Mouse (Mus musculus) layer of hippocampus, adult 2 months (tissue): ENCODE measurements around the gene Setd7. TPM values are rescaled to one million over a fixed set of nuclear protein-coding genes. Genes with fewer than 3 reads are reported as not detected.

ENCODE experiments used
- DNase-seq, 2 experiments: peaks; one replicate each; pipeline ENCODE4 v3.0.0; 2022; ENCODE audit warnings: low spot score in 2 of 2
- H3K27ac ChIP-seq: fragments of 200-600 bp; 2 replicates; pipeline ENCODE4 v1.8.1; 2022
- H3K4me3 ChIP-seq: fragments of 200-600 bp; 2 replicates; pipeline ENCODE4 v1.8.1; 2022; ENCODE audit warnings: mild to moderate bottlenecking
- CTCF ChIP-seq: fragments of 200-600 bp; conservative IDR thresholded peaks from 2 replicates; pipeline ENCODE4 v1.8.1; 2022; ENCODE audit warnings: antibody characterized with exemption, mild to moderate bottlenecking, moderate library complexity
- total RNA-seq, 2 experiments: library from RNA; stranded (reverse); gene quantifications; 2 replicates each; pipeline ENCODE4 v1.2.3; 2021

The Setd7 gene
- total RNA-seq, 2 experiments from 2014 or later = 138 to 144 TPM

- no peak for DNase-seq
- no peak overlapping the region for H3K4me3 ChIP-seq
- H3K27ac ChIP-seq = 0 out of 2 replicates have a peak overlapping the region, but pooled peaks have one; percentile 78
- TF ChIP-seq CTCF = no peak
Measured at GRCm38 (mm10) chr3:51552197-51552596, 8.5 kb downstream of the Setd7 start.

- DNase-seq = peak in 1 of 2 experiments; percentile 28
- no peak for TF ChIP-seq CTCF
- no peak overlapping the region for H3K27ac ChIP-seq
- no peak overlapping the region for H3K4me3 ChIP-seq
Measured at GRCm38 (mm10) chr3:51548987-51549579, 11.6 kb downstream of the Setd7 start.

- Histone ChIP-seq H3K4me3 (no peak overlapping the region), H3K27ac (no peak overlapping the region)
- no peak for DNase-seq
- no peak for TF ChIP-seq CTCF
Measured at GRCm38 (mm10) chr3:51547577-51547976, 13.1 kb downstream of the Setd7 start.

- no peak overlapping the region for H3K4me3 ChIP-seq
- peak overlapping the region; percentile 2; the same call in 1 of the 2 replicates for H3K27ac ChIP-seq
- no peak for TF ChIP-seq CTCF
- no peak for DNase-seq
Measured at GRCm38 (mm10) chr3:51544442-51545128, 16.1 kb downstream of the Setd7 start.

- DNase-seq = no peak
- H3K27ac ChIP-seq = no peak overlapping the region
- no peak overlapping the region for H3K4me3 ChIP-seq
- no peak for TF ChIP-seq CTCF
Measured at GRCm38 (mm10) chr3:51540659-51541058, 20.0 kb downstream of the Setd7 start.

GRCm38 (mm10) chr3:51539567-51540408, 20.9 kb downstream of the Setd7 start:
- DNase-seq = peak; percentile 33 to 81
- H3K4me3 ChIP-seq = no peak overlapping the region
- 0 out of 2 replicates have a peak overlapping the region, but pooled peaks have one; percentile 18 for H3K27ac ChIP-seq
- peak; percentile 86 for TF ChIP-seq CTCF

- TF ChIP-seq CTCF = no peak
- Histone ChIP-seq H3K4me3 (no peak overlapping the region), H3K27ac (no peak overlapping the region)
- DNase-seq = no peak
Measured at GRCm38 (mm10) chr3:51534013-51534412, 26.7 kb downstream of the Setd7 start.

- no peak for TF ChIP-seq CTCF
- H3K4me3 ChIP-seq = no peak overlapping the region
- no peak for DNase-seq
- no peak overlapping the region for H3K27ac ChIP-seq
Measured at GRCm38 (mm10) chr3:51533573-51533972, 27.1 kb downstream of the Setd7 start.

- DNase-seq = no peak
- TF ChIP-seq CTCF = no peak
- Histone ChIP-seq H3K4me3 (no peak overlapping the region), H3K27ac (peak overlapping the region; percentile 77)
Measured at GRCm38 (mm10) chr3:51532282-51532620, 28.4 kb downstream of the Setd7 start.

GRCm38 (mm10) chr3:51531473-51532281, 29.0 kb downstream of the Setd7 start:
- Histone ChIP-seq H3K27ac (peak overlapping the region; percentile 77), H3K4me3 (no peak overlapping the region)
- no peak for TF ChIP-seq CTCF
- peak in 1 of 2 experiments; percentile 34 for DNase-seq

GRCm38 (mm10) chr3:51526891-51527290, 33.8 kb downstream of the Setd7 start:
- no peak for TF ChIP-seq CTCF
- H3K4me3 ChIP-seq = no peak overlapping the region
- H3K27ac ChIP-seq = no peak overlapping the region
- DNase-seq = no peak

GRCm38 (mm10) chr3:51525186-51525785, 35.4 kb downstream of the Setd7 start:
- H3K4me3 ChIP-seq = no peak overlapping the region
- no peak for TF ChIP-seq CTCF
- H3K27ac ChIP-seq = no peak overlapping the region
- DNase-seq = no peak
